Mouse (Mus musculus): ENCODE data around the gene Galnt17. TPM values are rescaled to one million over a fixed set of nuclear protein-coding genes. Genes with fewer than 3 reads are reported as not detected.

The Galnt17 gene
- polyA plus RNA-seq, 1 experiment from 2014 or later, result 0.29 TPM

- H3K27me3 ChIP-seq (replicated peaks; ENCODE audit: control insufficient read depth, insufficient read depth, low read length), result no peaks in the 10 kb centered on the region
- no peaks in the 10 kb centered on the region for H3K4me1 ChIP-seq (replicated peaks; ENCODE audit: control insufficient read depth, insufficient read depth, low read length)
- H3K4me2 ChIP-seq (replicated peaks; ENCODE audit: low read depth), result no peak overlapping the region
- no peak overlapping the region for H3K27ac ChIP-seq (ENCODE audit: low read depth, low read length)
- H3K9ac ChIP-seq (ENCODE audit: low read depth, low read length), result no peak overlapping the region
- TF ChIP-seq CTCF (IDR thresholded peaks at IDR 0.05; ENCODE audit: low read depth), result no peak
- 0 out of 2 replicates have a peak, but pooled peaks cover 3% of the 10 kb centered on the region for H3K9me3 ChIP-seq (ENCODE audit: control insufficient read depth)
- H3K36me3 ChIP-seq (ENCODE audit: control insufficient read depth, insufficient read depth), result no peaks in the 10 kb centered on the region
- ATAC-seq, result no peak
- no peak overlapping the region for H3K4me3 ChIP-seq (ENCODE audit: low read depth, low read length)
Observed at GRCm38 (mm10) chr5:131134809-131135208, 173.5 kb downstream of the Galnt17 start.

DNA sequence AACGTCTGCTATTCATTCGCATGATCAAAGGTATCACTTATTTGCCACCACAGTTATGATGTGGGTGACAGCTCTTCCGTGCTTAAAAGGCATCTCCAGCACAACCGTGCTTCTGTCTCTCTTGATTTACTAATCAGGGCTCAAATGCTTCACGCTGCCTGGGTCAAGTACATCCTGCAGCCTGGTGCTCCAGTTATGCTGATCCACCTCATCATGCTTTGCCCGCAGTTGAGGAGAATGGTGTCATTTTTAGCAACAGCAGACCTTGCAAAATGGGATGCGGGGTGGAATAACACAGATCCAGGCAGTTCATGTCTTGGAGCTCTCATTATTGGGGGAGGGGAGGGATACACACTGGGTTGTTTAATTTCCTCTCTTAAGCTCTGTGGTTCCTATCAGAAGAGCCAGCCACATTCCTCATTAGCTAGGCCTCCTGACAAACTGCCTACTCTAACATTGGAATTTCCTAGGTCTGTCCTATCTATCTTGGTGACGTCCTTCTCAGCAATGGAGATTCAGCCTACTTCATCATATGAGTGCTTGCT lies 187.9 kb downstream of the Galnt17 start:
- no peak for TF ChIP-seq CTCF (IDR thresholded peaks at IDR 0.05; ENCODE audit: low read depth)
- no peak overlapping the region for H3K27ac ChIP-seq (ENCODE audit: low read depth, low read length)
- H3K27me3 ChIP-seq (replicated peaks; ENCODE audit: control insufficient read depth, insufficient read depth, low read length), result no peaks in the 10 kb centered on the region
- WGBS, result 76% methylated on average over 8 of the region's 8 CpGs
- no peak overlapping the region for H3K4me3 ChIP-seq (ENCODE audit: low read depth, low read length)
- H3K9ac ChIP-seq (ENCODE audit: low read depth, low read length), result no peak overlapping the region
- no peak for ATAC-seq
- no peaks in the 10 kb centered on the region for H3K9me3 ChIP-seq (ENCODE audit: control insufficient read depth)
- no peaks in the 10 kb centered on the region for H3K36me3 ChIP-seq (ENCODE audit: control insufficient read depth, insufficient read depth)
- H3K4me1 ChIP-seq (replicated peaks; ENCODE audit: control insufficient read depth, insufficient read depth, low read length), result no peaks in the 10 kb centered on the region
- H3K4me2 ChIP-seq (replicated peaks; ENCODE audit: low read depth), result no peak overlapping the region

- no peak for TF ChIP-seq CTCF (IDR thresholded peaks at IDR 0.05; ENCODE audit: low read depth)
- H3K27me3 ChIP-seq (replicated peaks; ENCODE audit: control insufficient read depth, insufficient read depth, low read length), result no peaks in the 10 kb centered on the region
- WGBS, result 62% methylated on average over 4 of the region's 4 CpGs
- no peak overlapping the region for H3K4me3 ChIP-seq (ENCODE audit: low read depth, low read length)
- H3K27ac ChIP-seq (ENCODE audit: low read depth, low read length), result no peak overlapping the region
- H3K4me2 ChIP-seq (replicated peaks; ENCODE audit: low read depth), result no peak overlapping the region
- ATAC-seq, result no peak
- H3K4me1 ChIP-seq (replicated peaks; ENCODE audit: control insufficient read depth, insufficient read depth, low read length), result no peaks in the 10 kb centered on the region
- no peaks in the 10 kb centered on the region for H3K9me3 ChIP-seq (ENCODE audit: control insufficient read depth)
- no peaks in the 10 kb centered on the region for H3K36me3 ChIP-seq (ENCODE audit: control insufficient read depth, insufficient read depth)
- H3K9ac ChIP-seq (ENCODE audit: low read depth, low read length), result no peak overlapping the region
Observed at GRCm38 (mm10) chr5:131119896-131120295, 188.4 kb downstream of the Galnt17 start.

- 88% methylated on average over 5 of the region's 5 CpGs for WGBS
- Histone ChIP-seq H3K9me3 (ENCODE audit: control insufficient read depth) (no peaks in the 10 kb centered on the region), H3K4me3 (ENCODE audit: low read depth, low read length) (no peak overlapping the region), H3K4me2 (replicated peaks; ENCODE audit: low read depth) (no peak overlapping the region), H3K4me1 (replicated peaks; ENCODE audit: control insufficient read depth, insufficient read depth, low read length) (no peaks in the 10 kb centered on the region), H3K27me3 (replicated peaks; ENCODE audit: control insufficient read depth, insufficient read depth, low read length) (no peaks in the 10 kb centered on the region), H3K9ac (ENCODE audit: low read depth, low read length) (no peak overlapping the region), H3K36me3 (ENCODE audit: control insufficient read depth, insufficient read depth) (no peaks in the 10 kb centered on the region), H3K27ac (ENCODE audit: low read depth, low read length) (no peak overlapping the region)
- TF ChIP-seq CTCF (IDR thresholded peaks at IDR 0.05; ENCODE audit: low read depth), result no peak
- no peak for ATAC-seq
Observed at GRCm38 (mm10) chr5:131117391-131118040, 190.8 kb downstream of the Galnt17 start.

GRCm38 (mm10) chr5:131113850-131114470 lies 194.3 kb downstream of the Galnt17 start:
- no peak overlapping the region for H3K4me3 ChIP-seq (ENCODE audit: low read depth, low read length)
- no peaks in the 10 kb centered on the region for H3K36me3 ChIP-seq (ENCODE audit: control insufficient read depth, insufficient read depth)
- no peak overlapping the region for H3K4me2 ChIP-seq (replicated peaks; ENCODE audit: low read depth)
- no peak overlapping the region for H3K27ac ChIP-seq (ENCODE audit: low read depth, low read length)
- ATAC-seq, result no peak
- no peak overlapping the region for H3K9ac ChIP-seq (ENCODE audit: low read depth, low read length)
- 63% methylated on average over 5 of the region's 5 CpGs for WGBS
- no peak for TF ChIP-seq CTCF (IDR thresholded peaks at IDR 0.05; ENCODE audit: low read depth)
- no peaks in the 10 kb centered on the region for H3K27me3 ChIP-seq (replicated peaks; ENCODE audit: control insufficient read depth, insufficient read depth, low read length)
- no peaks in the 10 kb centered on the region for H3K9me3 ChIP-seq (ENCODE audit: control insufficient read depth)
- no peaks in the 10 kb centered on the region for H3K4me1 ChIP-seq (replicated peaks; ENCODE audit: control insufficient read depth, insufficient read depth, low read length)

DNA sequence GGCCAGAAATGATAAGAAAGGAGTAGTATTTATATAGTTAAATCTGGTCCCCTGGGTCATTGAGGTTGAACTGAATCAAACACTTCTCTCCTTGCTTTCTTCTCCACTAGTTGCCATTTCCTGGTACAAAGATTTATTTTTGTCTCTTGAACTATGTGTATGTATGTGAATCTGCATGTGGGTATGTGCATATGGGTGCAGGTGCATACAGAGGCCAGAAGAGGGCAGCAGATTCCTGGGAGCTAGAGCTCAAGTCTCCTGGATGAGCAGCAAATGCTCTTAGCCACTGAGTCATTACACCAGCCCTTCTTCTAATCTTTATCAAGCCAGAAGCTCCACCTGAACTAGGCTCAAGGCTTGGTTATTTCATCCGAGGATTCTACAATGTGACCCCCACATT lies 201.1 kb downstream of the Galnt17 start:
- Histone ChIP-seq H3K27me3 (replicated peaks; ENCODE audit: control insufficient read depth, insufficient read depth, low read length) (no peaks in the 10 kb centered on the region), H3K4me1 (replicated peaks; ENCODE audit: control insufficient read depth, insufficient read depth, low read length) (no peaks in the 10 kb centered on the region), H3K27ac (ENCODE audit: low read depth, low read length) (no peak overlapping the region), H3K4me3 (ENCODE audit: low read depth, low read length) (no peak overlapping the region), H3K9me3 (ENCODE audit: control insufficient read depth) (peaks cover 3% of the 10 kb centered on the region; the same call in 1 of the 2 replicates), H3K36me3 (ENCODE audit: control insufficient read depth, insufficient read depth) (no peaks in the 10 kb centered on the region), H3K4me2 (replicated peaks; ENCODE audit: low read depth) (no peak overlapping the region), H3K9ac (ENCODE audit: low read depth, low read length) (no peak overlapping the region)
- TF ChIP-seq CTCF (IDR thresholded peaks at IDR 0.05; ENCODE audit: low read depth), result peak; percentile 23
- no peak for ATAC-seq
- 93% methylated on average over 1 of the region's 1 CpGs for WGBS

All from intestine, postnatal 0 days (tissue).